Mouse (Mus musculus) limb, embryonic 15.5 days (tissue): Measurements from ENCODE around the gene Arf1. TPM values are rescaled to one million over a fixed set of nuclear protein-coding genes. Genes with fewer than 3 reads are reported as not detected.
A peak's percentile ranks its signal among the peaks of the same experiment; 100 is the strongest.

Source experiments
- ATAC-seq: fragments of 200-750 bp; cut with Nextera tagmentation; 2 replicates; pipeline ENCODE4 v1.8.0; 2017; ENCODE audit warnings: low read depth, moderate TSS enrichment; ENCODE audit not compliant: insufficient number of reproducible peaks, low FRiP score, low TSS enrichment
- H3K27ac ChIP-seq: fragments of 300-500 bp; sonication (generic); 2 replicates; pipeline ENCODE4 v1.5.1; 2015; ENCODE audit warnings: moderate library complexity, mild to moderate bottlenecking, inconsistent platforms
- H3K27me3 ChIP-seq: fragments of 300-500 bp; sonication (generic); 2 replicates; pipeline ENCODE4 v1.6.1; 2015; ENCODE audit warnings: inconsistent platforms
- H3K36me3 ChIP-seq: fragments of 300-500 bp; sonication (generic); 2 replicates; pipeline ENCODE4 v1.6.1; 2015; ENCODE audit warnings: inconsistent platforms
- H3K4me1 ChIP-seq: fragments of 300-500 bp; sonication (generic); 2 replicates; pipeline ENCODE4 v1.6.1; 2015; ENCODE audit warnings: inconsistent platforms
- H3K4me2 ChIP-seq: fragments of 300-500 bp; sonication (generic); 2 replicates; pipeline ENCODE4 v1.6.1; 2015; ENCODE audit warnings: mild to moderate bottlenecking, inconsistent platforms
- H3K4me3 ChIP-seq: fragments of 300-500 bp; sonication (generic); 2 replicates; pipeline ENCODE4 v1.5.1; 2015; ENCODE audit warnings: mild to moderate bottlenecking, inconsistent platforms
- H3K9ac ChIP-seq: fragments of 300-500 bp; sonication (generic); 2 replicates; pipeline ENCODE4 v1.6.1; 2015; ENCODE audit warnings: inconsistent platforms
- H3K9me3 ChIP-seq: fragments of 300-500 bp; sonication (generic); 2 replicates; pipeline ENCODE4 v1.6.1; 2016; ENCODE audit warnings: inconsistent platforms
- WGBS: fragments of 180-500 bp; shearing (Covaris S2); methylation state at CpG from one replicate; pipeline ENCODE4 v1.1.7; 2015; 5-methylcytosine and 5-hydroxymethylcytosine counted together
- polyA plus RNA-seq: library from polyadenylated mRNA; unstranded; fragments of >200 nt; fragmentation: Nextera tagmentation; extraction: Ambion mirVana; gene quantifications from 2 replicates; pipeline ENCODE4 v1.2.1, GENCODE M21; 2015

The Arf1 gene
- polyA plus RNA-seq: 761 and 780 TPM in 2 replicates

- H3K4me2 ChIP-seq: peak within 1 kb of the TSS; percentile 73
- WGBS: 4% methylated on average over 58 of the region's 59 CpGs
- H3K4me1 ChIP-seq: peaks cover 35% of the 10 kb centered on the region
- H3K9ac ChIP-seq: peak within 1 kb of the TSS; percentile 100
- no peaks in the 10 kb centered on the region for H3K27me3 ChIP-seq
- H3K4me3 ChIP-seq: peak within 1 kb of the TSS; percentile 100
- peak; percentile 95 for ATAC-seq
- peak within 1 kb of the TSS; percentile 98 for H3K27ac ChIP-seq
- H3K9me3 ChIP-seq: no peaks in the 10 kb centered on the region
- H3K36me3 ChIP-seq: no peaks in the 10 kb centered on the region
Measured at GRCm38 (mm10) chr11:59228122-59228953, at the start of gene Arf1. Gene Arf1 (minus strand): TSS chr11:59228270.

- no peaks in the 10 kb centered on the region for H3K36me3 ChIP-seq
- peaks cover 35% of the 10 kb centered on the region for H3K27me3 ChIP-seq
- no peak overlapping the region for H3K4me2 ChIP-seq
- H3K27ac ChIP-seq: no peak overlapping the region
- 27% methylated on average over 2 of the region's 2 CpGs for WGBS
- ATAC-seq: no peak
- H3K4me1 ChIP-seq: no peaks in the 10 kb centered on the region
- no peak overlapping the region for H3K9ac ChIP-seq
- H3K4me3 ChIP-seq: no peak overlapping the region
- no peaks in the 10 kb centered on the region for H3K9me3 ChIP-seq
Measured at GRCm38 (mm10) chr11:59276877-59277276, 48.8 kb upstream of the Arf1 start.

GRCm38 (mm10) chr11:59274184-59274583 is 46.1 kb upstream of the Arf1 start:
- H3K4me2 ChIP-seq: no peak overlapping the region
- no peak for ATAC-seq
- no peak overlapping the region for H3K4me3 ChIP-seq
- no peak overlapping the region for H3K27ac ChIP-seq
- no peak overlapping the region for H3K9ac ChIP-seq
- H3K27me3 ChIP-seq: peaks cover 14% of the 10 kb centered on the region
- 70% methylated on average over 3 of the region's 3 CpGs for WGBS
- no peaks in the 10 kb centered on the region for H3K9me3 ChIP-seq
- H3K4me1 ChIP-seq: no peaks in the 10 kb centered on the region
- H3K36me3 ChIP-seq: no peaks in the 10 kb centered on the region

GRCm38 (mm10) chr11:59266727-59267126 is 38.7 kb upstream of the Arf1 start:
- WGBS: 37% methylated on average over 6 of the region's 6 CpGs
- Histone ChIP-seq H3K36me3 (no peaks in the 10 kb centered on the region), H3K9me3 (no peaks in the 10 kb centered on the region), H3K4me3 (no peak overlapping the region), H3K27ac (no peak overlapping the region), H3K4me2 (no peak overlapping the region), H3K27me3 (peaks cover 46% of the 10 kb centered on the region), H3K4me1 (peaks cover 16% of the 10 kb centered on the region), H3K9ac (no peak overlapping the region)
- ATAC-seq: no peak

- Histone ChIP-seq H3K27ac (no peak overlapping the region), H3K4me3 (no peak overlapping the region), H3K36me3 (no peaks in the 10 kb centered on the region), H3K9me3 (no peaks in the 10 kb centered on the region), H3K27me3 (peaks cover 49% of the 10 kb centered on the region), H3K4me1 (peaks cover 16% of the 10 kb centered on the region), H3K9ac (no peak overlapping the region), H3K4me2 (no peak overlapping the region)
- ATAC-seq: no peak
- 56% methylated on average over 8 of the region's 8 CpGs for WGBS
Measured at GRCm38 (mm10) chr11:59265154-59265813, 37.2 kb upstream of the Arf1 start.

- H3K27me3 ChIP-seq: peaks cover 49% of the 10 kb centered on the region
Measured at GRCm38 (mm10) chr11:59264593-59264992, 36.5 kb upstream of the Arf1 start.

GRCm38 (mm10) chr11:59263870-59264563 is 35.9 kb upstream of the Arf1 start:
- 1% methylated on average over 55 of the region's 56 CpGs for WGBS
- Histone ChIP-seq H3K9me3 (no peaks in the 10 kb centered on the region), H3K27me3 (peaks cover 49% of the 10 kb centered on the region), H3K36me3 (no peaks in the 10 kb centered on the region), H3K4me3 (peak overlapping the region; percentile 55), H3K27ac (no peak overlapping the region), H3K9ac (peak overlapping the region; percentile 50), H3K4me2 (peak overlapping the region; percentile 92), H3K4me1 (peaks cover 16% of the 10 kb centered on the region)
- peak; percentile 70; the same call in 1 of the 2 replicates for ATAC-seq

More at GRCm38 (mm10) chr11:59264593-59264992, 36.5 kb upstream of the Arf1 start:
- Histone ChIP-seq H3K9ac (peak overlapping the region; percentile 50; the same call in 1 of the 2 replicates), H3K36me3 (no peaks in the 10 kb centered on the region), H3K4me2 (peak overlapping the region; percentile 92), H3K4me1 (peaks cover 16% of the 10 kb centered on the region), H3K27ac (no peak overlapping the region), H3K4me3 (peak overlapping the region; percentile 55), H3K9me3 (no peaks in the 10 kb centered on the region)
- no peak for ATAC-seq
- 7% methylated on average over 8 of the region's 8 CpGs for WGBS

GRCm38 (mm10) chr11:59262308-59262707 is 34.2 kb upstream of the Arf1 start:
- H3K9ac ChIP-seq: no peak overlapping the region
- no peaks in the 10 kb centered on the region for H3K9me3 ChIP-seq
- H3K27me3 ChIP-seq: peaks cover 49% of the 10 kb centered on the region
- peaks cover 16% of the 10 kb centered on the region for H3K4me1 ChIP-seq
- H3K4me2 ChIP-seq: no peak overlapping the region
- no peak for ATAC-seq
- H3K27ac ChIP-seq: no peak overlapping the region
- no peaks in the 10 kb centered on the region for H3K36me3 ChIP-seq
- H3K4me3 ChIP-seq: no peak overlapping the region

GRCm38 (mm10) chr11:59260706-59261493 is 32.8 kb upstream of the Arf1 start:
- no peak for ATAC-seq

GRCm38 (mm10) chr11:59259647-59260046 is 31.6 kb upstream of the Arf1 start:
- peaks cover 28% of the 10 kb centered on the region for H3K27me3 ChIP-seq
- no peak overlapping the region for H3K4me3 ChIP-seq
- ATAC-seq: no peak
- no peaks in the 10 kb centered on the region for H3K36me3 ChIP-seq
- H3K4me2 ChIP-seq: no peak overlapping the region
- H3K27ac ChIP-seq: no peak overlapping the region
- no peaks in the 10 kb centered on the region for H3K9me3 ChIP-seq
- H3K4me1 ChIP-seq: peaks cover 13% of the 10 kb centered on the region
- H3K9ac ChIP-seq: no peak overlapping the region
- WGBS: 81% methylated on average over 7 of the region's 7 CpGs

More at GRCm38 (mm10) chr11:59260706-59261493, 32.8 kb upstream of the Arf1 start:
- H3K27ac ChIP-seq: no peak overlapping the region
- H3K9me3 ChIP-seq: no peaks in the 10 kb centered on the region
- H3K27me3 ChIP-seq: peaks cover 40% of the 10 kb centered on the region
- no peak overlapping the region for H3K9ac ChIP-seq
- H3K4me3 ChIP-seq: no peak overlapping the region
- H3K4me2 ChIP-seq: no peak overlapping the region
- peaks cover 16% of the 10 kb centered on the region for H3K4me1 ChIP-seq
- 75% methylated on average over 10 of the region's 10 CpGs for whole genome bisulfite sequencing
- no peaks in the 10 kb centered on the region for H3K36me3 ChIP-seq

- peaks cover 13% of the 10 kb centered on the region for H3K27me3 ChIP-seq
- 63% methylated on average over 10 of the region's 10 CpGs for WGBS
- no peaks in the 10 kb centered on the region for H3K4me1 ChIP-seq
- H3K4me3 ChIP-seq: no peak overlapping the region
- no peak for ATAC-seq
- no peaks in the 10 kb centered on the region for H3K9me3 ChIP-seq
- H3K36me3 ChIP-seq: no peaks in the 10 kb centered on the region
- H3K4me2 ChIP-seq: no peak overlapping the region
- H3K27ac ChIP-seq: no peak overlapping the region
- H3K9ac ChIP-seq: no peak overlapping the region
Measured at GRCm38 (mm10) chr11:59248101-59248500, 20.0 kb upstream of the Arf1 start.
